Mouse (Mus musculus): ENCODE data around the gene Hoxb1. TPM values are rescaled to one million over a fixed set of nuclear protein-coding genes. Genes with fewer than 3 reads are reported as not detected.

Gene Hoxb1
- total and polyA plus RNA-seq, 2 experiments, result not detected

GRCm38 (mm10) chr11:96319071-96319902 lies 46.3 kb upstream of the Hoxb1 start:
- peak overlapping the region; percentile 90 for H3K9ac ChIP-seq (ENCODE audit: low read depth, low read length)
- peaks cover 14% of the 10 kb centered on the region for H3K27me3 ChIP-seq (ENCODE audit: control insufficient read depth, insufficient read depth, low read length)
- peak overlapping the region; percentile 89 for H3K4me3 ChIP-seq (ENCODE audit: insufficient read depth, low read depth, low read length)
- TF ChIP-seq CTCF (IDR thresholded peaks at IDR 0.05; ENCODE audit: low read depth, low read length), result no peak
- no peak for TF ChIP-seq POLR2A (IDR thresholded peaks at IDR 0.05; ENCODE audit: extremely low read depth, insufficient read depth, low read length)
- DNase-seq (ENCODE audit: extremely low read depth, low read depth, low spot score), result no peak
- no peaks in the 10 kb centered on the region for H3K4me1 ChIP-seq (ENCODE audit: control insufficient read depth, insufficient read depth, low read length)
- 2% methylated on average over 34 of the region's 34 CpGs for WGBS
- peaks cover 3% of the 10 kb centered on the region; the same call in 1 of the 2 replicates for H3K79me2 ChIP-seq (ENCODE audit: control insufficient read depth, insufficient read depth, low read length)
- H3K27ac ChIP-seq (replicated peaks; ENCODE audit: insufficient read depth, low read depth, low read length), result peak overlapping the region; percentile 74
- H3K36me3 ChIP-seq (ENCODE audit: control insufficient read depth, insufficient read depth, low read length), result no peaks in the 10 kb centered on the region; the same call in 1 of the 2 replicates

GRCm38 (mm10) chr11:96319910-96320309 lies 45.6 kb upstream of the Hoxb1 start:
- Histone ChIP-seq H3K36me3 (ENCODE audit: control insufficient read depth, insufficient read depth, low read length) (no peaks in the 10 kb centered on the region; the same call in 1 of the 2 replicates), H3K9ac (ENCODE audit: low read depth, low read length) (peak overlapping the region; percentile 58), H3K27me3 (ENCODE audit: control insufficient read depth, insufficient read depth, low read length) (peaks cover 14% of the 10 kb centered on the region), H3K79me2 (ENCODE audit: control insufficient read depth, insufficient read depth, low read length) (peaks cover 3% of the 10 kb centered on the region; the same call in 1 of the 2 replicates), H3K27ac (replicated peaks; ENCODE audit: insufficient read depth, low read depth, low read length) (peak overlapping the region; percentile 41), H3K4me3 (ENCODE audit: insufficient read depth, low read depth, low read length) (peak overlapping the region; percentile 56; the same call in 1 of the 2 replicates), H3K4me1 (ENCODE audit: control insufficient read depth, insufficient read depth, low read length) (no peaks in the 10 kb centered on the region)
- 5% methylated on average over 29 of the region's 29 CpGs for WGBS
- TF ChIP-seq POLR2A (IDR thresholded peaks at IDR 0.05; ENCODE audit: extremely low read depth, insufficient read depth, low read length) (no peak), CTCF (IDR thresholded peaks at IDR 0.05; ENCODE audit: low read depth, low read length) (no peak)
- no peak for DNase-seq (ENCODE audit: extremely low read depth, low read depth, low spot score)

- Histone ChIP-seq H3K79me2 (ENCODE audit: control insufficient read depth, insufficient read depth, low read length) (peaks cover 3% of the 10 kb centered on the region; the same call in 1 of the 2 replicates), H3K4me3 (ENCODE audit: insufficient read depth, low read depth, low read length) (no peak overlapping the region; the same call in 1 of the 2 replicates), H3K4me1 (ENCODE audit: control insufficient read depth, insufficient read depth, low read length) (no peaks in the 10 kb centered on the region), H3K9ac (ENCODE audit: low read depth, low read length) (no peak overlapping the region), H3K27ac (replicated peaks; ENCODE audit: insufficient read depth, low read depth, low read length) (no peak overlapping the region), H3K36me3 (ENCODE audit: control insufficient read depth, insufficient read depth, low read length) (no peaks in the 10 kb centered on the region; the same call in 1 of the 2 replicates), H3K27me3 (ENCODE audit: control insufficient read depth, insufficient read depth, low read length) (peaks cover 14% of the 10 kb centered on the region)
- TF ChIP-seq CTCF (IDR thresholded peaks at IDR 0.05; ENCODE audit: low read depth, low read length) (no peak), POLR2A (IDR thresholded peaks at IDR 0.05; ENCODE audit: extremely low read depth, insufficient read depth, low read length) (no peak)
- DNase-seq (ENCODE audit: extremely low read depth, low read depth, low spot score), result no peak
- WGBS, result 18% methylated on average over 17 of the region's 17 CpGs
These were observed 44.9 kb upstream of the Hoxb1 start for GRCm38 (mm10) chr11:96320688-96321087.

- 33% methylated on average over 5 of the region's 5 CpGs for WGBS
- DNase-seq (ENCODE audit: extremely low read depth, low read depth, low spot score), result no peak
- H3K9ac ChIP-seq (ENCODE audit: low read depth, low read length), result no peak overlapping the region
- peaks cover 14% of the 10 kb centered on the region for H3K27me3 ChIP-seq (ENCODE audit: control insufficient read depth, insufficient read depth, low read length)
- TF ChIP-seq POLR2A (IDR thresholded peaks at IDR 0.05; ENCODE audit: extremely low read depth, insufficient read depth, low read length) (no peak), CTCF (IDR thresholded peaks at IDR 0.05; ENCODE audit: low read depth, low read length) (no peak)
- no peak overlapping the region for H3K27ac ChIP-seq (replicated peaks; ENCODE audit: insufficient read depth, low read depth, low read length)
- peaks cover 3% of the 10 kb centered on the region; the same call in 1 of the 2 replicates for H3K79me2 ChIP-seq (ENCODE audit: control insufficient read depth, insufficient read depth, low read length)
- H3K4me3 ChIP-seq (ENCODE audit: insufficient read depth, low read depth, low read length), result no peak overlapping the region
- H3K4me1 ChIP-seq (ENCODE audit: control insufficient read depth, insufficient read depth, low read length), result no peaks in the 10 kb centered on the region
- H3K36me3 ChIP-seq (ENCODE audit: control insufficient read depth, insufficient read depth, low read length), result no peaks in the 10 kb centered on the region; the same call in 1 of the 2 replicates
These were observed 43.7 kb upstream of the Hoxb1 start for GRCm38 (mm10) chr11:96321846-96322245.

GRCm38 (mm10) chr11:96322738-96323137 lies 42.8 kb upstream of the Hoxb1 start:
- Histone ChIP-seq H3K27me3 (ENCODE audit: control insufficient read depth, insufficient read depth, low read length) (peaks cover 13% of the 10 kb centered on the region), H3K27ac (replicated peaks; ENCODE audit: insufficient read depth, low read depth, low read length) (no peak overlapping the region), H3K9ac (ENCODE audit: low read depth, low read length) (no peak overlapping the region), H3K4me3 (ENCODE audit: insufficient read depth, low read depth, low read length) (no peak overlapping the region), H3K36me3 (ENCODE audit: control insufficient read depth, insufficient read depth, low read length) (no peaks in the 10 kb centered on the region; the same call in 1 of the 2 replicates), H3K4me1 (ENCODE audit: control insufficient read depth, insufficient read depth, low read length) (no peaks in the 10 kb centered on the region), H3K79me2 (ENCODE audit: control insufficient read depth, insufficient read depth, low read length) (peaks cover 3% of the 10 kb centered on the region; the same call in 1 of the 2 replicates)
- DNase-seq (ENCODE audit: extremely low read depth, low read depth, low spot score), result no peak
- no peak for TF ChIP-seq CTCF (IDR thresholded peaks at IDR 0.05; ENCODE audit: low read depth, low read length)
- no peak for TF ChIP-seq POLR2A (IDR thresholded peaks at IDR 0.05; ENCODE audit: extremely low read depth, insufficient read depth, low read length)
- 34% methylated on average over 6 of the region's 6 CpGs for WGBS

Data from liver, adult 2 months (tissue).